Mouse (Mus musculus): ENCODE measurements at regions not wholly inside any gene's neighbourhood (a gene's known extent, or its start where the extent isn't known, plus 50 kb on each side); places are given as distances from the start of the nearest gene placed in this dataset.

GRCm38 (mm10) chr1:136781561-136782025 is 156.9 kb downstream of the Zfp281 start:
- DNase-seq (ENCODE audit: low spot score in 2 of 2), result peak; percentile 23 to 25

- no peak for DNase-seq (ENCODE audit: low spot score in 2 of 2)
Measured at GRCm38 (mm10) chr1:136782261-136782660, 157.6 kb downstream of the Zfp281 start.

- DNase-seq (ENCODE audit: low spot score in 2 of 2), result no peak
Measured at GRCm38 (mm10) chr1:136784178-136784577, 159.5 kb downstream of the Zfp281 start.

GRCm38 (mm10) chr1:136788979-136789513 is 164.3 kb downstream of the Zfp281 start:
- DNase-seq (ENCODE audit: low spot score in 2 of 2), result no peak

- DNase-seq (ENCODE audit: low spot score in 2 of 2), result no peak
Measured at GRCm38 (mm10) chr1:136791641-136792040, 166.9 kb downstream of the Zfp281 start.

All from left cerebral cortex, adult 9 months (tissue).